Mouse (Mus musculus) liver, adult 2 months (tissue): ENCODE results near the gene Prtn3.

Source experiments
- CTCF ChIP-seq: fragments of 200-500 bp; IDR thresholded peaks from 2 replicates; pipeline ENCODE4 v1.5.1; 2011; ENCODE audit warnings: low read depth, low read length, control low read depth
- POLR2A ChIP-seq: fragments of 200-500 bp; IDR thresholded peaks from 2 replicates; pipeline ENCODE4 v1.6.1; 2011; ENCODE audit warnings: low read length, control low read depth; ENCODE audit not compliant: insufficient read depth; ENCODE audit errors: extremely low read depth

- TF ChIP-seq CTCF (no peak), POLR2A (no peak)
Measured at GRCm38 (mm10) chr10:79920958-79921535, 46.8 kb downstream of the Prtn3 start, which contains the start of gene R3hdm4.
